Mouse (Mus musculus): ENCODE results near the gene Ank.

DNA sequence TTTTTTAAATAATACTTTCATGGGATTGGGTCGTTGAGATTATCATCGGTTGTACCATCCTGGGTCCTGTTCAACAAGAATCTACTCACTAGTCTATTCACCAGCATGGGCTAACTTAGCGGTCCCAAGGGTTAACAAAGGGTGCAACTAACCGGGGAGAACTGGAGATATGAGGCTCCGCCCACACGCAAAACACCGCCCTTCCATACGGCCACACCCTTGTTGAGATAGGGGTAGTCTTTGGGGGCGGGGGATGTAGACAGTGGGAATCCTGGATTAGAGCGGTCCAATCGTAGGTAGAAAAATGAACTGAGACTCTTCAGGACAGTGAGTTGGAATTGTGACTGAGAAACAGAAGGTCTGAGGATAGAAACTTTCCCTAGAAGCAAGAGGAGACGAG, 10.2 kb downstream of the Ank start:
- TF ChIP-seq CTCF (IDR thresholded peaks at IDR 0.05; ENCODE audit: borderline replicate concordance, control insufficient read depth, extremely low read depth, insufficient read depth, low read length, poor library complexity) (no peak), POLR2A (IDR thresholded peaks at IDR 0.05; ENCODE audit: control insufficient read depth, extremely low read depth, insufficient read depth, low read length, poor library complexity) (no peak)
